Mouse (Mus musculus) urinary bladder, postnatal 0 days (tissue): ENCODE results near the gene Fxyd3. TPM values are rescaled to one million over a fixed set of nuclear protein-coding genes. Genes with fewer than 3 reads are reported as not detected.

Source experiments
- microRNA-seq: library from miRNA; unstranded; fragments of <30 nt; microRNA quantifications from one replicate; pipeline ENCODE4, GENCODE M21; 2016
- polyA plus RNA-seq: library from polyadenylated mRNA; unstranded; fragments of >200 nt; fragmentation: Nextera tagmentation; extraction: Ambion mirVana; gene quantifications from 2 replicates; pipeline ENCODE4 v1.2.1, GENCODE M21; 2015

Fxyd3 gene
- 300 and 316 TPM in 2 replicates for polyA plus RNA-seq

GRCm38 (mm10) chr7:31076492-31076891, at the start of gene Fxyd3:
TSS of gene Fxyd3 (minus strand) at chr7:31076704.

GRCm38 (mm10) chr7:31115182-31115581, 38.7 kb upstream of the Fxyd3 start, which contains the start of gene Hpn:
TSS of gene Hpn (minus strand) at chr7:31115290.

GRCm38 (mm10) chr7:31059108-31059507, 17.4 kb downstream of the Fxyd3 start, which contains the start of gene Lgi4:
TSS of gene Lgi4 (plus strand) at chr7:31059342.

GRCm38 (mm10) chr7:31057071-31057470, 19.4 kb downstream of the Fxyd3 start, which contains the start of gene Fxyd1:
TSS of gene Fxyd1 (minus strand) at chr7:31057199.

GRCm38 (mm10) chr7:31051321-31052021, 25.0 kb downstream of the Fxyd3 start, which contains the start of gene Fxyd7:
TSS of gene Fxyd7 (minus strand) at chr7:31051467.

GRCm38 (mm10) chr7:31042431-31042910, 34.0 kb downstream of the Fxyd3 start, which contains the start of gene Fxyd5:
TSS of gene Fxyd5 (minus strand) at chr7:31042481.

Small RNA genes within 50 kb of the gene (microRNA-seq; reads per million reads assigned to microRNA genes)
- gene Mir7050 = not detected

Other genes starting within 250 kb of the Fxyd3 start
- gene Ffar3, start 220.5 kb downstream of the Fxyd3 start, polyA plus RNA-seq = not detected in 2 replicates
- gene Ffar1, start 215.1 kb downstream of the Fxyd3 start, polyA plus RNA-seq = not detected in 2 replicates
- 0.11 TPM in 1 of 2 replicates, not detected in the other for gene Cd22, start 196.4 kb downstream of the Fxyd3 start, polyA plus RNA-seq
- 0.31 and 0.47 TPM in 2 replicates for gene Mag, start 161.8 kb downstream of the Fxyd3 start, polyA plus RNA-seq
- gene Hamp2, start 152.0 kb downstream of the Fxyd3 start, polyA plus RNA-seq = not detected in 2 replicates
- not detected in 2 replicates for gene Hamp, start 132.7 kb downstream of the Fxyd3 start, polyA plus RNA-seq
- gene Usf2, start 119.9 kb downstream of the Fxyd3 start, polyA plus RNA-seq = 10.2 and 11.0 TPM in 2 replicates
- gene Lsr, start 103.2 kb downstream of the Fxyd3 start, polyA plus RNA-seq = 43.7 and 44.9 TPM in 2 replicates
- gene Fam187b, start 102.9 kb downstream of the Fxyd3 start, polyA plus RNA-seq = 4.2 and 4.5 TPM in 2 replicates
- gene Fxyd5, start 34.2 kb downstream of the Fxyd3 start, polyA plus RNA-seq = 78.3 and 150 TPM in 2 replicates
- gene Fxyd7, start 25.2 kb downstream of the Fxyd3 start, polyA plus RNA-seq = 2.0 and 2.2 TPM in 2 replicates
- 610 and 619 TPM in 2 replicates for gene Fxyd1, start 19.5 kb downstream of the Fxyd3 start, polyA plus RNA-seq
- gene Lgi4, start 17.4 kb downstream of the Fxyd3 start, polyA plus RNA-seq = 0.72 and 1.1 TPM in 2 replicates
- 0.76 and 1.3 TPM in 2 replicates for gene Hpn, start 38.6 kb upstream of the Fxyd3 start, polyA plus RNA-seq
- 9.4 and 10.4 TPM in 2 replicates for gene Scn1b, start 50.3 kb upstream of the Fxyd3 start, polyA plus RNA-seq
- gene Gramd1a, start 79.2 kb upstream of the Fxyd3 start, polyA plus RNA-seq = 30.1 and 32.6 TPM in 2 replicates
- not detected in 2 replicates for gene Scgb2b2, start 213.8 kb upstream of the Fxyd3 start, polyA plus RNA-seq
- gene Scgb1b2, start 215.1 kb upstream of the Fxyd3 start, polyA plus RNA-seq = not detected in 2 replicates